Mouse (Mus musculus) brain, embryonic 14.5 days (tissue): Measurements from ENCODE around the gene Myl12a.

Experiments used
- CTCF ChIP-seq: fragments of 200-500 bp; IDR thresholded peaks from 2 replicates; pipeline ENCODE4 v1.5.1; 2012; ENCODE audit warnings: inconsistent platforms, mild to moderate bottlenecking, moderate library complexity, borderline replicate concordance; ENCODE audit not compliant: insufficient read depth, insufficient read length; ENCODE audit errors: extremely low read depth
- POLR2A ChIP-seq: fragments of 200-500 bp; IDR thresholded peaks from 2 replicates; pipeline ENCODE4 v1.6.1; 2012; ENCODE audit warnings: mild to moderate bottlenecking, inconsistent platforms, borderline replicate concordance; ENCODE audit not compliant: poor library complexity, insufficient read depth, insufficient read length, severe bottlenecking; ENCODE audit errors: extremely low read depth

DNA sequence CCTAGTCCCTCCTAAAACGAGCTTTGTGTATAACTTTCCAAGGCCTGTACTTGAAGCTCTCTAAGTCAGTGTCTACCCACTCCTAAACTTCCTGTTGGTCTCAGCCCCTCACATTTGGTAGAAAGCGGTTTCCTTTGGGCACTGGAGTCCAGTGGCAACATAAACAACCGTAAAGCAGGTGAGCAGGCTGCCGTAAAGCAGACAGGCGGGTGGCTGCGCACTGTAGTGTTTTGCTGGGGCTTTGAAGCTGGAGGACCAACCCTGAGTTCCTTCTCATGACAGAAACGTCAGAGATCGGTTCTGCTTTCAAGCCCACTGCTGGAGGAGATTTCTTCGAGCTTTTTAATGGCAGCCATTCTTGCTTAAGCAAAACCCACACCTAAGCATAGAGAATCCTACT is 10.0 kb downstream of the Myl12a start:
- no peak for TF ChIP-seq CTCF
- no peak for TF ChIP-seq POLR2A
